Mouse (Mus musculus) liver, adult 2 months (tissue): Measurements from ENCODE around the gene Aox3. TPM values are rescaled to one million over a fixed set of nuclear protein-coding genes. Genes with fewer than 3 reads are reported as not detected.

ENCODE experiments used
- DNase-seq: peaks from one replicate; pipeline ENCODE4 v3.0.0-alpha.2; 2011; ENCODE audit warnings: low read depth, low spot score; ENCODE audit errors: extremely low read depth
- H3K27ac ChIP-seq: fragments of 200-500 bp; replicated peaks from 2 replicates; pipeline ENCODE4 v1.5.1; 2012; ENCODE audit warnings: low read depth, mild to moderate bottlenecking, control low read depth, inconsistent platforms, low read length; ENCODE audit not compliant: insufficient read depth
- H3K27me3 ChIP-seq: fragments of 200-500 bp; 2 replicates; pipeline ENCODE4 v1.6.1; 2012; ENCODE audit warnings: mild to moderate bottlenecking, moderate library complexity, low read length, inconsistent platforms; ENCODE audit not compliant: control insufficient read depth, insufficient read depth
- H3K36me3 ChIP-seq: fragments of 200-500 bp; 2 replicates; pipeline ENCODE4 v1.6.1; 2012; ENCODE audit warnings: low read length, inconsistent platforms; ENCODE audit not compliant: control insufficient read depth, insufficient read depth
- H3K4me1 ChIP-seq: fragments of 200-500 bp; 2 replicates; pipeline ENCODE4 v1.6.1; 2011; ENCODE audit warnings: low read length; ENCODE audit not compliant: control insufficient read depth, insufficient read depth
- H3K4me3 ChIP-seq: fragments of 200-500 bp; 2 replicates; pipeline ENCODE4 v1.5.1; 2011; ENCODE audit warnings: low read depth, mild to moderate bottlenecking, control low read depth, low read length, moderate library complexity; ENCODE audit not compliant: insufficient read depth
- H3K79me2 ChIP-seq: fragments of 200-500 bp; 2 replicates; pipeline ENCODE4 v1.6.1; 2012; ENCODE audit warnings: inconsistent platforms, mild to moderate bottlenecking, low read length, moderate library complexity; ENCODE audit not compliant: control insufficient read depth, insufficient read depth
- H3K9ac ChIP-seq: fragments of 200-500 bp; 2 replicates; pipeline ENCODE4 v1.6.1; 2012; ENCODE audit warnings: low read depth, mild to moderate bottlenecking, control low read depth, inconsistent platforms, low read length
- CTCF ChIP-seq: fragments of 200-500 bp; IDR thresholded peaks from 2 replicates; pipeline ENCODE4 v1.5.1; 2011; ENCODE audit warnings: low read depth, low read length, control low read depth
- POLR2A ChIP-seq: fragments of 200-500 bp; IDR thresholded peaks from 2 replicates; pipeline ENCODE4 v1.6.1; 2011; ENCODE audit warnings: low read length, control low read depth; ENCODE audit not compliant: insufficient read depth; ENCODE audit errors: extremely low read depth
- WGBS: fragments of 180-500 bp; shearing (Covaris S2); methylation state at CpG from one replicate; pipeline ENCODE4 v1.1.7; 2018; 5-methylcytosine and 5-hydroxymethylcytosine counted together
- polyA plus RNA-seq: library from polyadenylated mRNA; depleted of rRNA; stranded (reverse); fragments of >200 nt; gene quantifications from 2 replicates; pipeline ENCODE4 v1.2.3, GENCODE M21; 2012; rRNA removed
- total RNA-seq: library from RNA; depleted of rRNA; stranded (reverse); fragments of >200 nt; gene quantifications from 2 replicates; pipeline ENCODE4 v1.2.3, GENCODE M21; 2014; rRNA removed

Aox3 gene
- total RNA-seq (244 and 296 TPM in 2 replicates), polyA plus RNA-seq (56.6 and 59.0 TPM in 2 replicates)

- peak; percentile 91 for TF ChIP-seq CTCF
- no peak for TF ChIP-seq POLR2A
- Histone ChIP-seq H3K4me1 (peaks cover 20% of the 10 kb centered on the region; the same call in 1 of the 2 replicates), H3K27me3 (no peaks in the 10 kb centered on the region), H3K27ac (peak within 1 kb of the TSS; percentile 53), H3K79me2 (peaks cover 4% of the 10 kb centered on the region; the same call in 1 of the 2 replicates), H3K9ac (peak within 1 kb of the TSS; percentile 69), H3K4me3 (peak within 1 kb of the TSS; percentile 61), H3K36me3 (peaks cover 14% of the 10 kb centered on the region)
- 9% methylated on average over 11 of the region's 11 CpGs for WGBS
- DNase-seq, result peak; percentile 96
These were observed at the start of gene Aox3 for GRCm38 (mm10) chr1:58112880-58113279. TSS of gene Aox3 (plus strand) at chr1:58113130.

DNA sequence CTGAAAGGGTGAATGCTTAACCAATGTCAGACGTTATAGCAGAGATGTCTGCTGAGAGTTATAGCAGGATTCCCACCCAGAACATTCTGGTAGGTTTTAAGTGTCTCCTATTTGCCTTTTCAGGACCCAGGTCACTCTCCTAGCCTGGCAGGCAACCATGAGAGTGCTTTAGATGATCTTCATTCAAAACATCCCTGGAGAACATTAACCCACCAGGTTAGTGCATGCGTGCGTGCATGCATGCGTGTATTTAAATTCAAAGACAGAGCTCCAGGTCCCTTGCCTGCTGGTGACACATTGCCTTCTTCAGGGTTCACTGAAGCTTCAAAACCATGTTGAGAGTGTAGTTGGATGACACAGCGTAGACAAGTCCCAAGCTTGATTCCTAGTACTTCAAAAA, 47.8 kb upstream of the Aox3 start:
- no peak overlapping the region for H3K4me3 ChIP-seq
- H3K4me1 ChIP-seq, result no peaks in the 10 kb centered on the region; the same call in 1 of the 2 replicates
- H3K9ac ChIP-seq, result no peak overlapping the region
- no peaks in the 10 kb centered on the region for H3K27me3 ChIP-seq
- H3K36me3 ChIP-seq, result peaks cover 81% of the 10 kb centered on the region
- no peak for TF ChIP-seq POLR2A
- TF ChIP-seq CTCF, result no peak
- no peaks in the 10 kb centered on the region for H3K79me2 ChIP-seq
- DNase-seq, result no peak
- WGBS, result 94% methylated on average over 5 of the region's 5 CpGs
- H3K27ac ChIP-seq, result no peak overlapping the region

DNA sequence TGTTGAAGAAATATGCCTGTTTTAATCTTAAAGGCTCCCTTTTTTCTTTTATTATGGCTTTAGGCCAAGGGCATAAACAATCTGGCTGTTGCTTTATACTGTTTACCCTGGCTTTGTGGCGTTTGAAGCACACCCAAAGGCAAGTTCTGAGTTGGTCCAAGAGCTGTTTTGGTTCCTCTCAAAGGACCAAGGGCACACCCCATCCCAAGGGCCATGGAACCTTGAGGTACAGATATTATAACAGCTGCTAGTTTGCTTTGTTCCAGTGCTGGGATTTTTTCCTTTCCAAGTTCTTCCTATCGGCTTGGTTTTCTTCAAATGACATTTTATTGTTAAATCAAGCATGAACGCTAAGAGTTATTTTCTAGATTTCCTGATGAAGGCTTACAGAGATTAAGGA, 47.3 kb upstream of the Aox3 start:
- WGBS, result 67% methylated on average over 3 of the region's 3 CpGs
- H3K27me3 ChIP-seq, result no peaks in the 10 kb centered on the region
- H3K4me1 ChIP-seq, result peaks cover 4% of the 10 kb centered on the region
- TF ChIP-seq POLR2A, result no peak
- TF ChIP-seq CTCF, result no peak
- no peak overlapping the region for H3K4me3 ChIP-seq
- H3K9ac ChIP-seq, result no peak overlapping the region
- no peaks in the 10 kb centered on the region for H3K79me2 ChIP-seq
- DNase-seq, result no peak
- H3K27ac ChIP-seq, result no peak overlapping the region
- H3K36me3 ChIP-seq, result peaks cover 84% of the 10 kb centered on the region

- 90% methylated on average over 6 of the region's 6 CpGs for WGBS
- TF ChIP-seq POLR2A, result no peak
- TF ChIP-seq CTCF, result no peak
These were observed 43.7 kb upstream of the Aox3 start for GRCm38 (mm10) chr1:58069181-58069580.

GRCm38 (mm10) chr1:58070091-58070490, 42.8 kb upstream of the Aox3 start:
- no peak overlapping the region for H3K4me3 ChIP-seq
- WGBS, result 94% methylated on average over 11 of the region's 11 CpGs
- H3K27me3 ChIP-seq, result no peaks in the 10 kb centered on the region
- H3K36me3 ChIP-seq, result peaks cover 77% of the 10 kb centered on the region
- TF ChIP-seq POLR2A, result no peak
- TF ChIP-seq CTCF, result no peak
- DNase-seq, result no peak
- no peak overlapping the region; the same call in 1 of the 2 replicates for H3K27ac ChIP-seq
- H3K9ac ChIP-seq, result no peak overlapping the region
- H3K4me1 ChIP-seq, result peaks cover 11% of the 10 kb centered on the region
- H3K79me2 ChIP-seq, result no peaks in the 10 kb centered on the region

More at GRCm38 (mm10) chr1:58069181-58069580, 43.7 kb upstream of the Aox3 start:
- Histone ChIP-seq H3K4me3 (no peak overlapping the region), H3K79me2 (no peaks in the 10 kb centered on the region), H3K4me1 (peaks cover 11% of the 10 kb centered on the region), H3K9ac (no peak overlapping the region), H3K27me3 (no peaks in the 10 kb centered on the region), H3K36me3 (peaks cover 76% of the 10 kb centered on the region), H3K27ac (no peak overlapping the region)
- DNase-seq, result no peak

- no peak overlapping the region for H3K9ac ChIP-seq
- H3K27me3 ChIP-seq, result no peaks in the 10 kb centered on the region
- TF ChIP-seq CTCF (no peak), POLR2A (no peak)
- H3K79me2 ChIP-seq, result no peaks in the 10 kb centered on the region
- peaks cover 11% of the 10 kb centered on the region for H3K4me1 ChIP-seq
- peaks cover 77% of the 10 kb centered on the region for H3K36me3 ChIP-seq
- no peak for DNase-seq
- H3K4me3 ChIP-seq, result no peak overlapping the region
- peak overlapping the region; percentile 77 for H3K27ac ChIP-seq
- WGBS, result 37% methylated on average over 9 of the region's 9 CpGs
These were observed 41.9 kb upstream of the Aox3 start for GRCm38 (mm10) chr1:58071006-58071405.
